ENCODE assay signal across 8 mouse cellular contexts in genomic region chr6:108828872-108829271, GRCm38 (mm10). TPM values are rescaled to one million over a fixed set of nuclear protein-coding genes. Genes with fewer than 3 reads are reported as not detected.
DNase-seq lines count a peak whose midpoint lies in the region; ATAC-seq and TF ChIP-seq lines count a peak whose summit lies in the region.

No protein-coding gene starts in this region.

- TF ChIP-seq EP300 in liver, postnatal 0 days (IDR thresholded peaks at IDR 0.05; ENCODE audit: low read depth), result no peak

- peak overlapping the region; percentile 84 for H3K4me3 ChIP-seq in forebrain, postnatal 0 days (ENCODE audit: low read depth, low read length)
- H3K4me3 ChIP-seq in intestine, embryonic 16.5 days (ENCODE audit: low read length), result peak overlapping the region; percentile 98
- H3K4me3 ChIP-seq in liver, postnatal 0 days (ENCODE audit: low read depth, low read length), result peak overlapping the region; percentile 93

- ATAC-seq in forebrain, postnatal 0 days, result peak; percentile 53
- peak; percentile 52; the same call in 1 of the 2 replicates for ATAC-seq in intestine, embryonic 16.5 days
- ATAC-seq in liver, postnatal 0 days, result peak; percentile 31
- ATAC-seq in erythroid progenitor cell, adult 5-6 weeks (replicated peaks; ENCODE audit: low FRiP score, poor library complexity, severe bottlenecking), result no peak

- H3K4me1 ChIP-seq in forebrain, postnatal 0 days (ENCODE audit: insufficient read depth), result peaks cover 13% of the 10 kb centered on the region
- peaks cover 23% of the 10 kb centered on the region for H3K4me1 ChIP-seq in intestine, embryonic 16.5 days (ENCODE audit: control insufficient read depth, insufficient read depth, low read length)
- peaks cover 52% of the 10 kb centered on the region for H3K4me1 ChIP-seq in liver, postnatal 0 days (ENCODE audit: insufficient read depth)

- no peaks in the 10 kb centered on the region for H3K27me3 ChIP-seq in forebrain, postnatal 0 days (ENCODE audit: insufficient read depth, low read length)
- H3K27me3 ChIP-seq in intestine, embryonic 16.5 days (replicated peaks; ENCODE audit: control insufficient read depth, insufficient read depth, low read length), result no peaks in the 10 kb centered on the region
- H3K27me3 ChIP-seq in liver, postnatal 0 days (ENCODE audit: insufficient read depth, low read length), result no peaks in the 10 kb centered on the region

- H3K27ac ChIP-seq in forebrain, postnatal 0 days (ENCODE audit: low read depth, low read length), result peak overlapping the region; percentile 77
- H3K27ac ChIP-seq in intestine, embryonic 16.5 days (ENCODE audit: low read length), result peak overlapping the region; percentile 87
- peak overlapping the region; percentile 89 for H3K27ac ChIP-seq in liver, postnatal 0 days (ENCODE audit: low read depth)

- under 1% methylated on average over 40 of the region's 56 CpGs for WGBS in forebrain, postnatal 0 days
- WGBS in intestine, embryonic 16.5 days, result under 1% methylated on average over 56 of the region's 56 CpGs
- 1% methylated on average over 48 of the region's 56 CpGs for WGBS in liver, postnatal 0 days (ENCODE audit: insufficient replicate concordance)

- H3K9me3 ChIP-seq in forebrain, postnatal 0 days (ENCODE audit: low read length), result no peaks in the 10 kb centered on the region
- H3K9me3 ChIP-seq in intestine, embryonic 16.5 days (ENCODE audit: control insufficient read depth, low read length), result no peaks in the 10 kb centered on the region
- no peaks in the 10 kb centered on the region for H3K9me3 ChIP-seq in liver, postnatal 0 days (ENCODE audit: low read length)

- peaks cover 4% of the 10 kb centered on the region; the same call in 1 of the 2 replicates for H3K36me3 ChIP-seq in forebrain, postnatal 0 days (ENCODE audit: insufficient read depth)
- no peaks in the 10 kb centered on the region for H3K36me3 ChIP-seq in intestine, embryonic 16.5 days (ENCODE audit: control insufficient read depth, insufficient read depth, low read length)
- H3K36me3 ChIP-seq in liver, postnatal 0 days (replicated peaks; ENCODE audit: insufficient read depth, low read length), result peaks cover 3% of the 10 kb centered on the region; the same call in 1 of the 2 replicates

- DNase-seq in ovary, adult 18-20 months (ENCODE audit: low spot score), result peak; percentile 13
- DNase-seq in ovary, postnatal 10 days (ENCODE audit: low spot score), result no peak
- DNase-seq in adrenal gland, postnatal 14 days, result peak; percentile 71
- no peak for DNase-seq in forebrain, postnatal 0 days
- DNase-seq in liver, postnatal 0 days, result peak; percentile 59
- peak; percentile 25 to 34 for DNase-seq in right cerebral cortex, adult 2 months (ENCODE audit: low spot score in 2 of 2)

- H3K9ac ChIP-seq in forebrain, postnatal 0 days, result peak overlapping the region; percentile 84
- peak overlapping the region; percentile 95 for H3K9ac ChIP-seq in intestine, embryonic 16.5 days (ENCODE audit: low read depth, low read length)
- H3K9ac ChIP-seq in liver, postnatal 0 days (replicated peaks), result peak overlapping the region; percentile 95

- no peak for TF ChIP-seq CTCF in forebrain, postnatal 0 days (IDR thresholded peaks at IDR 0.05; ENCODE audit: low read depth)
- TF ChIP-seq CTCF in liver, postnatal 0 days (IDR thresholded peaks at IDR 0.05; ENCODE audit: low read depth), result no peak

- peak overlapping the region; percentile 85 for H3K4me2 ChIP-seq in forebrain, postnatal 0 days (ENCODE audit: low read depth)
- H3K4me2 ChIP-seq in intestine, embryonic 16.5 days (ENCODE audit: low read depth, low read length), result peak overlapping the region; percentile 81
- peak overlapping the region; percentile 90 for H3K4me2 ChIP-seq in liver, postnatal 0 days (ENCODE audit: low read depth, low read length)

RNA-seq across cellular contexts. Expression of gene Edem1, which starts 0.4 kb away (rescaled TPM):
- 54.8 and 73.2 TPM in 2 replicates for total RNA-seq in adrenal gland, postnatal 14 days (2021)
- total RNA-seq in forebrain, postnatal 0 days (2014; rRNA removed), result 18.9 and 21.1 TPM in 2 replicates
- polyA plus RNA-seq in forebrain, postnatal 0 days (2015; fragmentation: Nextera tagmentation; extraction: Ambion mirVana), result 3.6 and 4.2 TPM in 2 replicates
- 28.9 and 42.9 TPM in 2 replicates for polyA plus RNA-seq in intestine, embryonic 16.5 days (2015; fragmentation: Nextera tagmentation; extraction: Ambion mirVana)
- polyA plus RNA-seq in liver, postnatal 0 days (2015; fragmentation: Nextera tagmentation; extraction: Ambion mirVana), result 23.1 and 25.7 TPM in 2 replicates
- total RNA-seq in erythroid progenitor cell, adult 5-6 weeks (2015; ENCODE audit: low replicate concordance), result 11.7 and 29.6 TPM in 2 replicates
- 13.8 and 18.2 TPM in 2 replicates for total RNA-seq in erythroid progenitor cell, adult 5-6 weeks (2017; ENCODE audit: low replicate concordance)

RNA-seq across cellular contexts. Expression of gene Arl8b, which starts 46.0 kb away (rescaled TPM):
- 104 and 112 TPM in 2 replicates for total RNA-seq in adrenal gland, postnatal 14 days (2021)
- 70.3 and 75.9 TPM in 2 replicates for total RNA-seq in forebrain, postnatal 0 days (2014; rRNA removed)
- polyA plus RNA-seq in forebrain, postnatal 0 days (2015; fragmentation: Nextera tagmentation; extraction: Ambion mirVana), result 88.4 and 97.6 TPM in 2 replicates
- polyA plus RNA-seq in intestine, embryonic 16.5 days (2015; fragmentation: Nextera tagmentation; extraction: Ambion mirVana), result 105 and 110 TPM in 2 replicates
- 33.2 and 34.5 TPM in 2 replicates for polyA plus RNA-seq in liver, postnatal 0 days (2015; fragmentation: Nextera tagmentation; extraction: Ambion mirVana)
- total RNA-seq in erythroid progenitor cell, adult 5-6 weeks (2015; ENCODE audit: low replicate concordance), result 56.2 and 94.1 TPM in 2 replicates
- total RNA-seq in erythroid progenitor cell, adult 5-6 weeks (2017; ENCODE audit: low replicate concordance), result 28.9 and 36.9 TPM in 2 replicates

Comparison
In these comparisons a context has a peak if more than half of its experiments do, and no peak if none do; other contexts are left out.
1. DNase-seq: peak in ovary, adult 18-20 months (single experiment), adrenal gland, postnatal 14 days (single experiment), liver, postnatal 0 days (single experiment) and right cerebral cortex, adult 2 months (2 of 2); none in ovary, postnatal 10 days (single experiment) and forebrain, postnatal 0 days (single experiment).
2. Peak in every context shown above with its lines, with median percentiles within 50 percentile points of each other: H3K27ac ChIP-seq, H3K4me2 ChIP-seq, H3K4me3 ChIP-seq and H3K9ac ChIP-seq.